Mouse (Mus musculus) hindbrain, postnatal 0 days (tissue): ENCODE measurements at regions not wholly inside any gene's neighbourhood (a gene's known extent, or its start where the extent isn't known, plus 50 kb on each side); places are given as distances from the start of the nearest gene placed in this dataset.

Source experiments
- ATAC-seq: fragments of 200-750 bp; cut with Nextera tagmentation; 2 replicates; pipeline ENCODE4 v1.8.0; 2017; ENCODE audit warnings: mild to moderate bottlenecking, moderate TSS enrichment, moderate library complexity
- DNase-seq: peaks from one replicate; pipeline ENCODE4 v3.0.0-alpha.2; 2015; ENCODE audit warnings: low spot score
- H3K27ac ChIP-seq: fragments of 300-500 bp; sonication (generic); 2 replicates; pipeline ENCODE4 v1.5.1; 2014; ENCODE audit warnings: mild to moderate bottlenecking
- H3K27me3 ChIP-seq: fragments of 300-500 bp; sonication (generic); 2 replicates; pipeline ENCODE4 v1.6.1; 2014; ENCODE audit warnings: low read length, mixed read lengths; ENCODE audit not compliant: insufficient read depth
- H3K36me3 ChIP-seq: fragments of 300-500 bp; sonication (generic); 2 replicates; pipeline ENCODE4 v1.6.1; 2014; ENCODE audit warnings: low read length, mixed read lengths; ENCODE audit not compliant: insufficient read depth
- H3K4me1 ChIP-seq: fragments of 300-500 bp; sonication (generic); 2 replicates; pipeline ENCODE4 v1.6.1; 2014; ENCODE audit warnings: antibody characterized with exemption, low read length, mixed read lengths; ENCODE audit not compliant: insufficient read depth
- H3K4me2 ChIP-seq: fragments of 300-500 bp; sonication (generic); 2 replicates; pipeline ENCODE4 v1.6.1; 2014; ENCODE audit warnings: low read depth, mild to moderate bottlenecking, low read length, moderate library complexity, mixed read lengths
- H3K4me3 ChIP-seq: fragments of 300-500 bp; sonication (generic); 2 replicates; pipeline ENCODE4 v1.5.1; 2014; ENCODE audit warnings: low read length
- H3K9ac ChIP-seq: fragments of 300-500 bp; sonication (generic); replicated peaks from 2 replicates; pipeline ENCODE4 v1.6.1; 2014; ENCODE audit warnings: mild to moderate bottlenecking, low read length, moderate library complexity, mixed read lengths
- H3K9me3 ChIP-seq: fragments of 300-500 bp; sonication (generic); 2 replicates; pipeline ENCODE4 v1.6.1; 2016; ENCODE audit warnings: low read length, mixed read lengths
- CTCF ChIP-seq: IDR thresholded peaks from 2 replicates; pipeline ENCODE4 v1.5.1; 2016; ENCODE audit warnings: antibody characterized with exemption, control low read depth, low read depth
- WGBS: fragments of 180-500 bp; shearing (Covaris S2); extraction: QIAGEN DNeasy Blood & Tissue Kit; methylation state at CpG from one replicate; pipeline ENCODE4 v1.1.7; 2014; 5-methylcytosine and 5-hydroxymethylcytosine counted together

GRCm38 (mm10) chr8:53096272-53096784, 415.2 kb upstream of the Aga start:
- Histone ChIP-seq H3K36me3 (no peaks in the 10 kb centered on the region), H3K4me2 (no peak overlapping the region)
- ATAC-seq = no peak

GRCm38 (mm10) chr8:53140041-53140440, 371.5 kb upstream of the Aga start:
- Histone ChIP-seq H3K27ac (no peak overlapping the region), H3K4me2 (no peak overlapping the region), H3K36me3 (no peaks in the 10 kb centered on the region)

More at GRCm38 (mm10) chr8:53096272-53096784, 415.2 kb upstream of the Aga start:
- Histone ChIP-seq H3K27me3 (no peaks in the 10 kb centered on the region), H3K27ac (no peak overlapping the region), H3K4me3 (no peak overlapping the region), H3K4me1 (no peaks in the 10 kb centered on the region), H3K9me3 (no peaks in the 10 kb centered on the region), H3K9ac (no peak overlapping the region)
- no peak for DNase-seq
- TF ChIP-seq CTCF = no peak

GRCm38 (mm10) chr8:53148915-53149314, 362.6 kb upstream of the Aga start:
- 42% methylated on average over 2 of the region's 2 CpGs for WGBS
- ATAC-seq (peak; percentile 55; the same call in 1 of the 2 replicates), DNase-seq (peak; percentile 53)
- H3K27ac ChIP-seq = no peak overlapping the region
- no peaks in the 10 kb centered on the region for H3K27me3 ChIP-seq
- no peaks in the 10 kb centered on the region for H3K4me1 ChIP-seq
- no peak for TF ChIP-seq CTCF
- H3K9me3 ChIP-seq = no peaks in the 10 kb centered on the region
- no peak overlapping the region for H3K4me3 ChIP-seq
- no peaks in the 10 kb centered on the region for H3K36me3 ChIP-seq
- no peak overlapping the region for H3K4me2 ChIP-seq
- no peak overlapping the region for H3K9ac ChIP-seq

More at GRCm38 (mm10) chr8:53140041-53140440, 371.5 kb upstream of the Aga start:
- no peak for ATAC-seq
- Histone ChIP-seq H3K9ac (no peak overlapping the region), H3K4me1 (no peaks in the 10 kb centered on the region), H3K27me3 (no peaks in the 10 kb centered on the region), H3K9me3 (no peaks in the 10 kb centered on the region), H3K4me3 (no peak overlapping the region)
- TF ChIP-seq CTCF = no peak
- no peak for DNase-seq
- 70% methylated on average over 6 of the region's 6 CpGs for WGBS

- DNase-seq (no peak), ATAC-seq (no peak)
- WGBS = 47% methylated on average over 3 of the region's 3 CpGs
- Histone ChIP-seq H3K27me3 (no peaks in the 10 kb centered on the region), H3K36me3 (no peaks in the 10 kb centered on the region), H3K4me1 (no peaks in the 10 kb centered on the region), H3K4me3 (no peak overlapping the region), H3K27ac (no peak overlapping the region), H3K9me3 (no peaks in the 10 kb centered on the region), H3K9ac (no peak overlapping the region), H3K4me2 (no peak overlapping the region)
- no peak for TF ChIP-seq CTCF
These were observed 347.5 kb upstream of the Aga start for GRCm38 (mm10) chr8:53164017-53164416.

- no peak overlapping the region for H3K27ac ChIP-seq
- no peak overlapping the region for H3K9ac ChIP-seq
- 84% methylated on average over 5 of the region's 5 CpGs for WGBS
- ATAC-seq (no peak), DNase-seq (no peak)
- no peaks in the 10 kb centered on the region for H3K9me3 ChIP-seq
- no peaks in the 10 kb centered on the region for H3K36me3 ChIP-seq
- H3K4me2 ChIP-seq = no peak overlapping the region
- TF ChIP-seq CTCF = no peak
- H3K27me3 ChIP-seq = no peaks in the 10 kb centered on the region
- H3K4me3 ChIP-seq = no peak overlapping the region
- H3K4me1 ChIP-seq = no peaks in the 10 kb centered on the region
These were observed 339.7 kb upstream of the Aga start for GRCm38 (mm10) chr8:53171694-53172299.

- Histone ChIP-seq H3K9me3 (no peaks in the 10 kb centered on the region), H3K9ac (no peak overlapping the region), H3K27ac (no peak overlapping the region), H3K4me3 (no peak overlapping the region), H3K4me1 (no peaks in the 10 kb centered on the region), H3K36me3 (no peaks in the 10 kb centered on the region), H3K4me2 (no peak overlapping the region), H3K27me3 (no peaks in the 10 kb centered on the region)
- WGBS = 51% methylated on average over 1 of the region's 1 CpGs
- no peak for TF ChIP-seq CTCF
- DNase-seq = peak; percentile 20
- no peak for ATAC-seq
These were observed 319.0 kb upstream of the Aga start for GRCm38 (mm10) chr8:53192519-53192918.

- H3K9ac ChIP-seq = no peak overlapping the region
- 80% methylated on average over 5 of the region's 5 CpGs for WGBS
- no peak for TF ChIP-seq CTCF
- no peaks in the 10 kb centered on the region for H3K27me3 ChIP-seq
- no peak for DNase-seq
- no peaks in the 10 kb centered on the region for H3K4me1 ChIP-seq
- no peaks in the 10 kb centered on the region for H3K36me3 ChIP-seq
- no peaks in the 10 kb centered on the region for H3K9me3 ChIP-seq
- H3K27ac ChIP-seq = no peak overlapping the region
- ATAC-seq = no peak
- no peak overlapping the region for H3K4me2 ChIP-seq
- no peak overlapping the region for H3K4me3 ChIP-seq
These were observed 289.3 kb upstream of the Aga start for GRCm38 (mm10) chr8:53222194-53222593.
